Mouse (Mus musculus) midbrain, embryonic 12.5 days (tissue): Measurements from ENCODE around the gene Kcns1. TPM values are rescaled to one million over a fixed set of nuclear protein-coding genes. Genes with fewer than 3 reads are reported as not detected.

Experiments used
- polyA plus RNA-seq: library from polyadenylated mRNA; unstranded; fragments of >200 nt; fragmentation: Nextera tagmentation; extraction: Ambion mirVana; gene quantifications from 2 replicates; pipeline ENCODE4 v1.2.1, GENCODE M21; 2016

Kcns1 gene
- polyA plus RNA-seq, 1 experiment from 2014 or later, result 0.31 TPM

Other genes starting within 250 kb of the Kcns1 start
- 341 and 352 TPM in 2 replicates for gene Ywhab, start 176.2 kb downstream of the Kcns1 start, polyA plus RNA-seq
- 0.64 and 1.2 TPM in 2 replicates for gene Pabpc1l, start 145.7 kb downstream of the Kcns1 start, polyA plus RNA-seq
- gene Stk4, start 100.8 kb downstream of the Kcns1 start, polyA plus RNA-seq, result 39.6 and 42.3 TPM in 2 replicates
- gene Tomm34, start 99.9 kb downstream of the Kcns1 start, polyA plus RNA-seq, result 45.1 and 47.0 TPM in 2 replicates
- not detected in 2 replicates for gene Wfdc5, start 11.6 kb upstream of the Kcns1 start, polyA plus RNA-seq
- gene Wfdc12, start 19.5 kb upstream of the Kcns1 start, polyA plus RNA-seq, result not detected in 2 replicates
- gene Wfdc15a, start 29.0 kb upstream of the Kcns1 start, polyA plus RNA-seq, result not detected in 2 replicates
- gene Wfdc15b, start 50.5 kb upstream of the Kcns1 start, polyA plus RNA-seq, result not detected in 2 replicates
- not detected in 2 replicates for gene Svs2, start 67.4 kb upstream of the Kcns1 start, polyA plus RNA-seq
- not detected in 2 replicates for gene Svs3b, start 85.5 kb upstream of the Kcns1 start, polyA plus RNA-seq
- gene Svs4, start 107.3 kb upstream of the Kcns1 start, polyA plus RNA-seq, result not detected in 2 replicates
- not detected in 2 replicates for gene Svs3a, start 118.2 kb upstream of the Kcns1 start, polyA plus RNA-seq
- gene Svs6, start 145.6 kb upstream of the Kcns1 start, polyA plus RNA-seq, result not detected in 2 replicates
- gene Svs5, start 161.6 kb upstream of the Kcns1 start, polyA plus RNA-seq, result not detected in 2 replicates
- gene Slpi, start 218.0 kb upstream of the Kcns1 start, polyA plus RNA-seq, result not detected in 2 replicates
- 0.15 TPM in 1 of 2 replicates, not detected in the other for gene Rbpjl, start 232.0 kb upstream of the Kcns1 start, polyA plus RNA-seq
- 2.8 and 13.5 TPM in 2 replicates for gene Matn4, start 234.0 kb upstream of the Kcns1 start, polyA plus RNA-seq